ENCODE assay signal across 10 mouse cellular contexts in genomic region chr4:139205842-139206241, GRCm38 (mm10). TPM values are rescaled to one million over a fixed set of nuclear protein-coding genes. Genes with fewer than 3 reads are reported as not detected.
DNase-seq lines count a peak whose midpoint lies in the region; ATAC-seq and TF ChIP-seq lines count a peak whose summit lies in the region.
"Had no signal": no experiment of that assay in that cellular context is flagged by ENCODE, and none has a peak within 500 bp of the region (broad histone marks: within the 10 kb centered on the region; RNA-seq: fewer than 3 reads in every experiment).

No protein-coding gene starts in this region.

- WGBS in kidney, adult 2 months: 51% methylated on average over 5 of the region's 5 CpGs
- 53% methylated on average over 5 of the region's 5 CpGs for WGBS in kidney, embryonic 15.5 days
- whole genome bisulfite sequencing in lung, embryonic 16.5 days: 30% methylated on average over 5 of the region's 5 CpGs

- no peak for ATAC-seq in kidney, embryonic 15.5 days (replicated peaks; ENCODE audit: low FRiP score)
- ATAC-seq in lung, embryonic 16.5 days (ENCODE audit: low read depth): peak; percentile 39; the same call in 1 of the 2 replicates
- no peak for ATAC-seq in frontal cortex, adult (ENCODE audit: low TSS enrichment)
- ATAC-seq in inflammation-experienced regulatory T-cells, adult 6 months: no peak

- TF ChIP-seq POLR2A in kidney, adult 2 months (IDR thresholded peaks at IDR 0.05; ENCODE audit: low read depth, low read length): no peak

- H3K27me3 ChIP-seq in kidney, adult 2 months (replicated peaks; ENCODE audit: control insufficient read depth, insufficient read depth, low read length): no peaks in the 10 kb centered on the region
- no peaks in the 10 kb centered on the region for H3K27me3 ChIP-seq in kidney, embryonic 15.5 days
- H3K27me3 ChIP-seq in lung, embryonic 16.5 days (ENCODE audit: control insufficient read depth, insufficient read depth, low read depth, low read length): no peaks in the 10 kb centered on the region
- H3K27me3 ChIP-seq: liver, embryonic 13.5 days had no signal

- TF ChIP-seq CTCF in kidney, adult 2 months (conservative IDR thresholded peaks at IDR 0.05; ENCODE audit: insufficient read depth, insufficient read length, low read depth, low read length): peak; percentile 53

- H3K4me2 ChIP-seq in kidney, embryonic 15.5 days: no peak overlapping the region
- no peak overlapping the region for H3K4me2 ChIP-seq in lung, embryonic 16.5 days (ENCODE audit: low read depth, low read length)
- H3K4me2 ChIP-seq: liver, embryonic 13.5 days had no signal

- H3K4me1 ChIP-seq in kidney, adult 2 months (ENCODE audit: control insufficient read depth, insufficient read depth, low read length): peaks cover 26% of the 10 kb centered on the region
- H3K4me1 ChIP-seq in kidney, embryonic 15.5 days: peaks cover 69% of the 10 kb centered on the region
- H3K4me1 ChIP-seq in lung, embryonic 16.5 days (replicated peaks; ENCODE audit: control insufficient read depth, insufficient read depth, low read length): peaks cover 71% of the 10 kb centered on the region

- H3K27ac ChIP-seq in kidney, adult 2 months (ENCODE audit: insufficient read depth, low read depth, low read length): no peak overlapping the region
- no peak overlapping the region for H3K27ac ChIP-seq in kidney, embryonic 15.5 days
- no peak overlapping the region for H3K27ac ChIP-seq in lung, embryonic 16.5 days (ENCODE audit: low read length)
- H3K27ac ChIP-seq: liver, embryonic 13.5 days had no signal

- no peak for DNase-seq in kidney, adult 2 months
- DNase-seq in B cell, adult 2 months: peak; percentile 55 to 56
- DNase-seq in ZHBTc4 (ENCODE audit: low read depth, low spot score): peak; percentile 82
- DNase-seq in cerebellum, adult 9-10 months: no peak
- DNase-seq: gastrocnemius, postnatal 10 days; liver, embryonic 13.5 days had no signal

- no peak overlapping the region for H3K9ac ChIP-seq in kidney, embryonic 15.5 days
- H3K9ac ChIP-seq in lung, embryonic 16.5 days (ENCODE audit: low read length): no peak overlapping the region
- H3K9ac ChIP-seq: liver, embryonic 13.5 days had no signal

- H3K36me3 ChIP-seq in kidney, adult 2 months (ENCODE audit: control insufficient read depth, insufficient read depth, low read length): no peaks in the 10 kb centered on the region
- peaks cover 18% of the 10 kb centered on the region for H3K36me3 ChIP-seq in kidney, embryonic 15.5 days
- no peaks in the 10 kb centered on the region for H3K36me3 ChIP-seq in lung, embryonic 16.5 days (ENCODE audit: control insufficient read depth, insufficient read depth, low read length)

- H3K9me3 ChIP-seq in kidney, embryonic 15.5 days (replicated peaks): no peaks in the 10 kb centered on the region
- no peaks in the 10 kb centered on the region for H3K9me3 ChIP-seq in lung, embryonic 16.5 days (ENCODE audit: control insufficient read depth, low read length)
- H3K9me3 ChIP-seq: liver, embryonic 13.5 days had no signal

- H3K4me3 ChIP-seq in kidney, adult 2 months (ENCODE audit: insufficient read depth, low read depth, low read length): no peak overlapping the region
- H3K4me3 ChIP-seq in kidney, embryonic 15.5 days (replicated peaks): no peak overlapping the region
- H3K4me3 ChIP-seq in lung, embryonic 16.5 days (ENCODE audit: low read length): no peak overlapping the region
- H3K4me3 ChIP-seq: liver, embryonic 13.5 days had no signal

RNA-seq across cellular contexts. Expression of gene Capzb, which starts 13.1 kb away (rescaled TPM):
- 102 and 134 TPM in 2 replicates for polyA plus RNA-seq in kidney, adult 2 months (2012; rRNA removed)
- polyA plus RNA-seq in kidney, embryonic 15.5 days (2015; fragmentation: Nextera tagmentation; extraction: Ambion mirVana): 392 and 395 TPM in 2 replicates
- polyA plus RNA-seq in lung, embryonic 16.5 days (2015; fragmentation: Nextera tagmentation; extraction: Ambion mirVana): 454 and 473 TPM in 2 replicates
- polyA plus RNA-seq in inflammation-experienced regulatory T-cells, adult 6 months (2017; shearing (Covaris generic)): 100 to 1,000 TPM; 536 to 831 (median 607) TPM

Comparison
In these comparisons a context has a peak if more than half of its experiments do, and no peak if none do; other contexts are left out.
1. DNase-seq: peak in B cell, adult 2 months (2 of 2) and ZHBTc4 (single experiment); none in kidney, adult 2 months (single experiment) and cerebellum, adult 9-10 months (single experiment).